ENCODE assay signal across 14 mouse cellular contexts in the genomic region with DNA sequence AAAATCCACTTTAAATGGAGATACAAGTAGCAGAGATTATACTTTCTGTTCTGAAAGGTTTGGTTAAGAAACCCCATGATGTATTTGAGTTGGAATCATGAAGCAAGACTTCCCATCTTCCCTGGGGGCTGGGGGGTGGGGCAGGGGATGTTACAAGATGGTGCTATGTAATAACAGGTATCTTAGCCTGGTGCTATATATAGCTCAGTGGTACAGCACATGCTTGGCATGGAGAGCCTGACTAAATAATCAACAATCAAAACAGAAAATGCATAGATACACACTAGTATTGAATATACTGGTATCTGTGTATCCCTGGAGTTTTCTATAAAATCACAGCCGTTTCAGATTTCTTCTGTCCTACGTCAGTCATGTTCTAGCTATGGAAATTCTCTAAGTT.
DNase-seq lines count a peak whose midpoint lies in the region; ATAC-seq and TF ChIP-seq lines count a peak whose summit lies in the region.
"Had no signal": no experiment of that assay in that cellular context is flagged by ENCODE, and none has a peak within 500 bp of the region (broad histone marks: within the 10 kb centered on the region; RNA-seq: fewer than 3 reads in every experiment).

No protein-coding gene starts in this region.

- no peak overlapping the region for H3K4me3 ChIP-seq in neural tube, embryonic 12.5 days
- H3K4me3 ChIP-seq in hindbrain, embryonic 14.5 days (replicated peaks; ENCODE audit: low read length) = no peak overlapping the region
- no peak overlapping the region for H3K4me3 ChIP-seq in midbrain, embryonic 15.5 days
- no peak overlapping the region for H3K4me3 ChIP-seq in heart, embryonic 10.5 days
- H3K4me3 ChIP-seq in lung, postnatal 0 days (ENCODE audit: low read depth, low read length) = no peak overlapping the region
- H3K4me3 ChIP-seq: heart, adult 2 months; heart, embryonic 15.5 days; limb, embryonic 15.5 days; liver, embryonic 15.5 days had no signal

- peaks cover 12% of the 10 kb centered on the region; the same call in 1 of the 2 replicates for H3K4me1 ChIP-seq in neural tube, embryonic 12.5 days
- peaks cover 28% of the 10 kb centered on the region for H3K4me1 ChIP-seq in hindbrain, embryonic 14.5 days (replicated peaks; ENCODE audit: control insufficient read depth, insufficient read depth, low read length)
- peaks cover 29% of the 10 kb centered on the region for H3K4me1 ChIP-seq in midbrain, embryonic 15.5 days
- no peaks in the 10 kb centered on the region for H3K4me1 ChIP-seq in heart, embryonic 10.5 days
- no peaks in the 10 kb centered on the region for H3K4me1 ChIP-seq in lung, postnatal 0 days (ENCODE audit: insufficient read depth, low read depth, low read length)
- H3K4me1 ChIP-seq: heart, embryonic 15.5 days; liver, embryonic 15.5 days had no signal

- no peaks in the 10 kb centered on the region for H3K36me3 ChIP-seq in neural tube, embryonic 12.5 days
- H3K36me3 ChIP-seq in hindbrain, embryonic 14.5 days (replicated peaks; ENCODE audit: control insufficient read depth, insufficient read depth) = no peaks in the 10 kb centered on the region
- H3K36me3 ChIP-seq in midbrain, embryonic 15.5 days (replicated peaks) = no peaks in the 10 kb centered on the region
- H3K36me3 ChIP-seq in heart, embryonic 10.5 days = no peaks in the 10 kb centered on the region
- H3K36me3 ChIP-seq in lung, postnatal 0 days (ENCODE audit: insufficient read depth, low read length) = no peaks in the 10 kb centered on the region
- H3K36me3 ChIP-seq: heart, embryonic 15.5 days; limb, embryonic 15.5 days; liver, embryonic 15.5 days had no signal

- H3K9me3 ChIP-seq in neural tube, embryonic 12.5 days = no peaks in the 10 kb centered on the region
- H3K9me3 ChIP-seq in hindbrain, embryonic 14.5 days (ENCODE audit: control insufficient read depth, low read length) = no peaks in the 10 kb centered on the region
- no peaks in the 10 kb centered on the region for H3K9me3 ChIP-seq in midbrain, embryonic 15.5 days
- H3K9me3 ChIP-seq in heart, embryonic 10.5 days = no peaks in the 10 kb centered on the region
- no peaks in the 10 kb centered on the region for H3K9me3 ChIP-seq in lung, postnatal 0 days (ENCODE audit: low read length)
- H3K9me3 ChIP-seq: heart, embryonic 15.5 days; limb, embryonic 15.5 days; liver, embryonic 15.5 days had no signal

- WGBS in neural tube, embryonic 12.5 days = 91% methylated on average over 2 of the region's 2 CpGs
- WGBS in hindbrain, embryonic 14.5 days = 85% methylated on average over 2 of the region's 2 CpGs
- 73% methylated on average over 2 of the region's 2 CpGs for WGBS in midbrain, embryonic 15.5 days
- 83% methylated on average over 2 of the region's 2 CpGs for WGBS in heart, embryonic 10.5 days
- 88% methylated on average over 2 of the region's 2 CpGs for WGBS in lung, postnatal 0 days

- no peak for DNase-seq in neural tube, embryonic 10.5 days (ENCODE audit: extremely low spot score, low spot score)
- no peak for DNase-seq in hindbrain, embryonic 14.5 days (ENCODE audit: low spot score)
- DNase-seq in heart, embryonic 10.5 days (ENCODE audit: low spot score) = no peak
- DNase-seq in natural killer cell, adult 2 months (ENCODE audit: low spot score in 2 of 2) = no peak
- DNase-seq in lung, postnatal 0 days (ENCODE audit: low spot score) = no peak
- DNase-seq: cerebellum, adult 8-10 months; gastrocnemius, postnatal 14 days; heart, adult 2 months; kidney, adult 11 months had no signal

- no peak for TF ChIP-seq CTCF in lung, postnatal 0 days (IDR thresholded peaks at IDR 0.05)

- no peaks in the 10 kb centered on the region for H3K27me3 ChIP-seq in neural tube, embryonic 12.5 days (replicated peaks)
- no peaks in the 10 kb centered on the region for H3K27me3 ChIP-seq in hindbrain, embryonic 14.5 days (ENCODE audit: control insufficient read depth, insufficient read depth, low read length)
- no peaks in the 10 kb centered on the region for H3K27me3 ChIP-seq in midbrain, embryonic 15.5 days (replicated peaks)
- no peaks in the 10 kb centered on the region for H3K27me3 ChIP-seq in heart, embryonic 10.5 days (ENCODE audit: insufficient read depth, poor library complexity, severe bottlenecking)
- no peaks in the 10 kb centered on the region for H3K27me3 ChIP-seq in lung, postnatal 0 days (replicated peaks; ENCODE audit: insufficient read depth, low read length)
- H3K27me3 ChIP-seq: heart, embryonic 15.5 days; limb, embryonic 15.5 days; liver, embryonic 15.5 days had no signal

- no peak for TF ChIP-seq EP300 in lung, postnatal 0 days (IDR thresholded peaks at IDR 0.05)

- H3K27ac ChIP-seq in neural tube, embryonic 12.5 days = no peak overlapping the region
- peak overlapping the region; percentile 90 for H3K27ac ChIP-seq in hindbrain, embryonic 14.5 days
- peak overlapping the region; percentile 92 for H3K27ac ChIP-seq in midbrain, embryonic 15.5 days
- no peak overlapping the region for H3K27ac ChIP-seq in heart, embryonic 10.5 days
- H3K27ac ChIP-seq in lung, postnatal 0 days (ENCODE audit: low read length) = no peak overlapping the region
- H3K27ac ChIP-seq: heart, adult 2 months; heart, embryonic 15.5 days; limb, embryonic 15.5 days; liver, embryonic 15.5 days had no signal

- 0 out of 2 replicates have a peak overlapping the region, but pooled peaks have one; percentile 25 for H3K4me2 ChIP-seq in neural tube, embryonic 12.5 days (replicated peaks)
- peak overlapping the region; percentile 35 for H3K4me2 ChIP-seq in hindbrain, embryonic 14.5 days (replicated peaks)
- peak overlapping the region; percentile 38 for H3K4me2 ChIP-seq in midbrain, embryonic 15.5 days
- H3K4me2 ChIP-seq in lung, postnatal 0 days (replicated peaks; ENCODE audit: low read depth, low read length) = no peak overlapping the region
- H3K4me2 ChIP-seq: heart, embryonic 15.5 days; limb, embryonic 15.5 days; liver, embryonic 15.5 days had no signal

- ATAC-seq in neural tube, embryonic 12.5 days (ENCODE audit: low FRiP score, low read depth) = peak; percentile 34; the same call in 1 of the 2 replicates
- ATAC-seq in hindbrain, embryonic 14.5 days (ENCODE audit: low FRiP score) = no peak
- ATAC-seq in midbrain, embryonic 15.5 days (replicated peaks) = peak; percentile 71
- ATAC-seq in lung, postnatal 0 days = no peak

- H3K9ac ChIP-seq in neural tube, embryonic 12.5 days = no peak overlapping the region
- H3K9ac ChIP-seq in hindbrain, embryonic 14.5 days = peak overlapping the region; percentile 46
- no peak overlapping the region; the same call in 1 of the 2 replicates for H3K9ac ChIP-seq in midbrain, embryonic 15.5 days
- no peak overlapping the region for H3K9ac ChIP-seq in lung, postnatal 0 days (replicated peaks; ENCODE audit: low read depth)
- H3K9ac ChIP-seq: heart, embryonic 15.5 days; limb, embryonic 15.5 days; liver, embryonic 15.5 days had no signal

Comparison
In these comparisons a context has a peak if more than half of its experiments do, and no peak if none do; other contexts are left out.
1. ATAC-seq: peak in neural tube, embryonic 12.5 days (single experiment) and midbrain, embryonic 15.5 days (single experiment); none in hindbrain, embryonic 14.5 days (single experiment) and lung, postnatal 0 days (single experiment).
2. H3K27ac ChIP-seq: peak in hindbrain, embryonic 14.5 days (single experiment) and midbrain, embryonic 15.5 days (single experiment); none in neural tube, embryonic 12.5 days (single experiment), heart, embryonic 10.5 days (single experiment) and lung, postnatal 0 days (single experiment).